Mouse (Mus musculus): ENCODE data around the gene Rae1.

DNA sequence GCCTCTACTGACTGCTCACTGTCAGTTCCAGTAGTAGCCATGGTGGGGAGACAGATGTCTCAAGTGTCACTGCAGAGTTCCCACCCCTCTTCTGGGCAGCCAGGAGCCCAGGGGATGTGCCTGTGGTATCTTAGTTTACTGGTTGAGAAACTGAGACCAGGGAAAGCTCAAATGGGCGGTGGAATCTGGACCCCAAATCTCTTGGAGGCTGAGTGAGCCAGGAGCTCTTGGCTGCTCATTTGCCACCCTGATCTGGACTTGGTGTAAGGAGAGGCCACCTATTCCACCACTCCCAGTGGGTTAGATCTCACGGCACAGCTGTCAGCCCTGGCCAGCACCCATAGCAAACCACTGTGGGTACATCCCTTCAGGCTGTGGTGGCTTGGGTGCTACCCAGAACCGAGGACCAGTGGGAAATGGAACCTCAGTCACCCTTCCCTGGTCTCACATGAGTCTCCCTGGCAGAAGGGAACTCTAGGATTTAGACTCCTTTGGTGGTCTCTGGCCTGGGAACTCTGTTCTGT is 28.7 kb downstream of the Rae1 start:
- TF ChIP-seq CTCF (IDR thresholded peaks at IDR 0.05) (no peak), EP300 (IDR thresholded peaks at IDR 0.05) (no peak)
